Mouse (Mus musculus) liver, embryonic 15.5 days (tissue): ENCODE results near the gene Gm2075. TPM values are rescaled to one million over a fixed set of nuclear protein-coding genes. Genes with fewer than 3 reads are reported as not detected.
"Not testable (repeated sequence)": the region's sequence is repeated elsewhere in the genome, so short reads cannot be mapped to it uniquely, and the experiment has no call there.

Source experiments
- ATAC-seq: fragments of 200-750 bp; cut with Nextera tagmentation; 2 replicates; pipeline ENCODE4 v1.8.0; 2017; ENCODE audit warnings: moderate number of reproducible peaks, mild to moderate bottlenecking, moderate library complexity; ENCODE audit not compliant: insufficient read depth
- H3K27ac ChIP-seq: fragments of 300-500 bp; sonication (generic); replicated peaks from 2 replicates; pipeline ENCODE4 v1.5.1; 2015; ENCODE audit warnings: mild to moderate bottlenecking, inconsistent platforms
- H3K27me3 ChIP-seq: fragments of 300-500 bp; sonication (generic); 2 replicates; pipeline ENCODE4 v1.6.1; 2015; ENCODE audit warnings: mild to moderate bottlenecking, inconsistent platforms
- H3K36me3 ChIP-seq: fragments of 300-500 bp; sonication (generic); replicated peaks from 2 replicates; pipeline ENCODE4 v1.6.1; 2015; ENCODE audit warnings: moderate library complexity, mild to moderate bottlenecking, inconsistent platforms
- H3K4me1 ChIP-seq: fragments of 300-500 bp; sonication (generic); replicated peaks from 2 replicates; pipeline ENCODE4 v1.6.1; 2015; ENCODE audit warnings: inconsistent platforms
- H3K4me2 ChIP-seq: fragments of 300-500 bp; sonication (generic); 2 replicates; pipeline ENCODE4 v1.6.1; 2015; ENCODE audit warnings: moderate library complexity, mild to moderate bottlenecking, inconsistent platforms
- H3K4me3 ChIP-seq: fragments of 300-500 bp; sonication (generic); replicated peaks from 2 replicates; pipeline ENCODE4 v1.5.1; 2015; ENCODE audit warnings: mild to moderate bottlenecking, inconsistent platforms
- H3K9ac ChIP-seq: fragments of 300-500 bp; sonication (generic); 2 replicates; pipeline ENCODE4 v1.6.1; 2015; ENCODE audit warnings: moderate library complexity, mild to moderate bottlenecking, inconsistent platforms
- H3K9me3 ChIP-seq: fragments of 300-500 bp; sonication (generic); replicated peaks from 2 replicates; pipeline ENCODE4 v1.6.1; 2016; ENCODE audit warnings: inconsistent platforms
- WGBS: fragments of 180-500 bp; shearing (Covaris S2); methylation state at CpG from one replicate; pipeline ENCODE4 v1.1.7; 2015; ENCODE audit warnings: mixed read lengths; ENCODE audit not compliant: insufficient replicate concordance; 5-methylcytosine and 5-hydroxymethylcytosine counted together
- polyA plus RNA-seq: library from polyadenylated mRNA; unstranded; fragments of >200 nt; fragmentation: Nextera tagmentation; extraction: Ambion mirVana; gene quantifications from 2 replicates; pipeline ENCODE4 v1.2.1, GENCODE M21; 2015

The Gm2075 gene
- polyA plus RNA-seq = not detected in 2 replicates

- not testable (repeated sequence) for H3K27me3 ChIP-seq, H3K9me3 ChIP-seq, H3K4me1 ChIP-seq, ATAC-seq, H3K27ac ChIP-seq, H3K9ac ChIP-seq, H3K4me2 ChIP-seq, H3K36me3 ChIP-seq, H3K4me3 ChIP-seq
- WGBS = no CpG with 5 or more reads among the region's 1 CpGs
These were observed at the start of gene Gm2075 for GRCm38 (mm10) chr12:88011548-88011947. TSS of gene Gm2075 (plus strand) at chr12:88011848.

DNA sequence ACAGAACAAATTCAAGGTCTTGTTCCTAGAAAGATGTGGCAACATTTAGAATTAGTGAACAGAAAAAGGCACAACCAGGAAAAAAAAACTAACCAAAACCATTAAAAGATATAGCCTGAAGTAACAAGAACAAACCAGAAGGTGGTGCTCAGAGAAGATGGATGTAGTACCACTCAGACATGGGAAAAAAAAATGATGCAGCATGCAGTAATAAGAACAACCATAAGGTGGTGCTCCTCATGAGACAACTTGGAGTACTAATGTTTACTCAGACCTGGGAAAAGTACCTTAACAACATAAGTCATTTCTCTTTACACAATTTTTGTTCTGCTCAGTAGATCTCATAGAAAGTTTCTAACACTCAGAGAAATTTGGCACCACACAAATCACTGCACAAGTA lies 27.6 kb upstream of the Gm2075 start:
- not testable (repeated sequence) for H3K27me3 ChIP-seq, H3K4me1 ChIP-seq, H3K36me3 ChIP-seq, H3K9ac ChIP-seq, H3K9me3 ChIP-seq, ATAC-seq, H3K4me2 ChIP-seq, H3K4me3 ChIP-seq, H3K27ac ChIP-seq

- not testable (repeated sequence) for H3K27me3 ChIP-seq, H3K4me2 ChIP-seq, H3K27ac ChIP-seq, H3K4me3 ChIP-seq, H3K36me3 ChIP-seq, H3K4me1 ChIP-seq, H3K9ac ChIP-seq, H3K9me3 ChIP-seq
- ATAC-seq = peak; percentile 44; the same call in 1 of the 2 replicates
- 34% methylated on average over 3 of the region's 3 CpGs for whole genome bisulfite sequencing
These were observed 7.5 kb upstream of the Gm2075 start for GRCm38 (mm10) chr12:88004118-88004517.

DNA sequence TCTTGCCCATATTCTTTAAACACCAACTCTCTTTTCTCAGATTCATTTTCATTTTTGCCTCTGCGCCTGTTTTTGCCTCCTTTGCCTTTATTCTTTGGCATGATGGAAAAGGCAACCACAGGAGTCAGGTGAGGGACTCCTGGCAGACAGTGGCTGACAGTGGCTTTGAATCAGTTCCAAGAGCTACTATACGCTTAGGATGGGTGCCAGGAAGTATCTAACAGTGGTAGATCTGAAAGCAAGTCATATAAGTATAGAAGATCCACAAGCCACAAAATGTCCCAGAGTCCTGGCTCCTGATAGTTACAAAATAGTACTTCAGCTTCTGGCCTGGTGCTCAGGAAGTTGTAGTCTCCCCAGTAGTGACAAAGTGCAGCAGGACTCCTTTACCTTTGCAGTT lies 7.0 kb downstream of the Gm2075 start, which contains the start of gene Gm6803:
Gene Gm6803, minus strand, starts transcription at position 101 of the 400 bp plus-strand sequence.
- not testable (repeated sequence) for H3K36me3 ChIP-seq, H3K4me2 ChIP-seq, H3K27me3 ChIP-seq, H3K27ac ChIP-seq, ATAC-seq, H3K9me3 ChIP-seq, H3K9ac ChIP-seq, H3K4me1 ChIP-seq, H3K4me3 ChIP-seq
- 66% methylated on average over 2 of the region's 2 CpGs for WGBS

DNA sequence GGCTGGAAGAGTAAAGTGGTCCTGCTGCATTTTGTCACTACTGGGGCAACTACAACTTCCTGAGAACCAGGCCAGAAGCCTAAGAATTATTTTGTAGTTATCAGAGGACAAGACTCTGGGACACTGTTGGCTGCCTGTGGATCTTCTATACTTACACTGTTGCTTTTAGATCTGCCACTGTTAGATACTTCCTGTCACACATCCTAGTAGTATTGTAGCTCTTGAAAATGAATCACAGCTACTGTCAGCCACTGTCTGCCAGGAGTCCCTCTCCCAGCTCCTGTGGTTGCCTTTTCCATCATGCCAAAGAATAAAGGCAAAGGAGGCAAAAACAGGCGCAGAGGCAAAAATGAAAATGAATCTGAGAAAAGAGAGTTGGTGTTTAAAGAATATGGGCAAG lies 15.1 kb downstream of the Gm2075 start, which contains the start of gene Gm2056:
Gene Gm2056, plus strand, starts transcription at position 301 of the 400 bp plus-strand sequence.
- H3K4me2 ChIP-seq, H3K27ac ChIP-seq, H3K4me1 ChIP-seq, H3K9ac ChIP-seq, H3K9me3 ChIP-seq, H3K27me3 ChIP-seq, H3K4me3 ChIP-seq, H3K36me3 ChIP-seq, ATAC-seq: not testable (repeated sequence)
- 42% methylated on average over 1 of the region's 1 CpGs for WGBS

DNA sequence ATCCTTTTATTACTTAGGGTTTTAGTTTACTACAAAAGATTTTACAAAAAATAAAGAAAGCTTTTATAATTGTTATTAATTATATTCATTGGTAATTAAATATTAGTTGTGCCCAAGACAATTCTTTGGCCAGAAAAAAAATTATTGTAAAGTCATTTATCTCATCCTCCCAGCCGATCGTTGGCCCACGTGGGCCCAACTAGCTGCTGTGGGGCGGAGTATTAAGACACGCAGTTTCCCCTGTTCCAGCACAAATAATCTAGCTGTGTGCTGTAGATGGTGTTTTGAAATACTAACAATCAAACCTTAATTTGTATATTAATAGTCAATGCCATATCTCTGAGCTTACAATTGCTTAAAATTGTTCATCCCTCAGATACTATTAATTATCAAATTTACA lies 20.6 kb downstream of the Gm2075 start:
- WGBS = 71% methylated on average over 5 of the region's 5 CpGs
- H3K27me3 ChIP-seq, H3K27ac ChIP-seq, H3K4me2 ChIP-seq, H3K9ac ChIP-seq, H3K4me3 ChIP-seq, ATAC-seq, H3K36me3 ChIP-seq, H3K9me3 ChIP-seq, H3K4me1 ChIP-seq: not testable (repeated sequence)

GRCm38 (mm10) chr12:88039062-88039461 lies 27.4 kb downstream of the Gm2075 start:
- H3K4me1 ChIP-seq, ATAC-seq, H3K27me3 ChIP-seq, H3K4me3 ChIP-seq, H3K4me2 ChIP-seq, H3K27ac ChIP-seq, H3K36me3 ChIP-seq, H3K9ac ChIP-seq, H3K9me3 ChIP-seq: not testable (repeated sequence)

DNA sequence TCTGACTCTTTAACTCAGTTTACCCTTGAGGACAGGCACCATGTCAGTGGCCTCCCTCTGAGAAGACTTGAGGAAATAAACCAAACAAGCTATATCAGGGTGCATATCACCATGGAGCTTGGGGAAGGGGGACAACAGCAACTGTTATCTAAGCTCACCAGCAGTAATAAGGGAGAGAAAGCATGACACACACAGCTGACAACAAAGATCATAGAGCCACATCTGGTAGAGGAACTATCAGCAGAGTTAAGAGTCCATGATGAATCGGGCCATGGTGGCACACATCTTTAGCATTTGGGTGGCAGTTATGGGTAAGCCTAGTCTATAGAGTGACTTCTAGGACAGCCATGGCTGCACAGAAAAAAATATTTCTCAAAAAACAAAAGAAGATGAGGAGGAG lies 28.1 kb downstream of the Gm2075 start:
- WGBS = 67% methylated on average over 1 of the region's 1 CpGs
- not testable (repeated sequence) for H3K36me3 ChIP-seq, H3K4me3 ChIP-seq, H3K27me3 ChIP-seq, H3K4me1 ChIP-seq, ATAC-seq, H3K9ac ChIP-seq, H3K4me2 ChIP-seq, H3K27ac ChIP-seq, H3K9me3 ChIP-seq

- not testable (repeated sequence) for H3K27me3 ChIP-seq, H3K36me3 ChIP-seq, H3K4me1 ChIP-seq, H3K4me2 ChIP-seq, H3K4me3 ChIP-seq, H3K9ac ChIP-seq, H3K27ac ChIP-seq, H3K9me3 ChIP-seq, ATAC-seq
- 52% methylated on average over 1 of the region's 1 CpGs for WGBS
These were observed 33.6 kb downstream of the Gm2075 start for GRCm38 (mm10) chr12:88045226-88045625.

Other genes with a start within 250 kb of the Gm2075 start
- not detected in 2 replicates for gene Gm21319, start 236.1 kb upstream of the Gm2075 start, polyA plus RNA-seq
- gene Gm21936, start 216.3 kb upstream of the Gm2075 start, polyA plus RNA-seq = not detected in 2 replicates
- gene BB287469, start 195.3 kb upstream of the Gm2075 start, polyA plus RNA-seq = not detected in 2 replicates
- gene Gm2001, start 169.5 kb upstream of the Gm2075 start, polyA plus RNA-seq = not detected in 2 replicates
- not detected in 2 replicates for gene Gm2016, start 137.8 kb upstream of the Gm2075 start, polyA plus RNA-seq
- gene Gm2022, start 116.5 kb upstream of the Gm2075 start, polyA plus RNA-seq = not detected in 2 replicates
- gene Gm2035, start 92.0 kb upstream of the Gm2075 start, polyA plus RNA-seq = not detected in 2 replicates
- not detected in 2 replicates for gene Gm2042, start 57.8 kb upstream of the Gm2075 start, polyA plus RNA-seq
- not detected in 2 replicates for gene Gm6803, start 6.9 kb downstream of the Gm2075 start, polyA plus RNA-seq
- not detected in 2 replicates for gene Gm2056, start 15.2 kb downstream of the Gm2075 start, polyA plus RNA-seq
- gene Gm16368, start 71.8 kb downstream of the Gm2075 start, polyA plus RNA-seq = not detected in 2 replicates
- not detected in 2 replicates for gene Gm10436, start 170.3 kb downstream of the Gm2075 start, polyA plus RNA-seq
- gene Gm8332, start 238.3 kb downstream of the Gm2075 start, polyA plus RNA-seq = not detected in 2 replicates